Mouse (Mus musculus) erythroblast, adult 5-6 weeks (primary cell): ENCODE data around the gene Dpf1. TPM values are rescaled to one million over a fixed set of nuclear protein-coding genes. Genes with fewer than 3 reads are reported as not detected.

Experiments used
- total RNA-seq, 2 experiments: library from RNA; stranded (forward) in 1 of 2; stranded (reverse) in 1 of 2; fragments of 150-400 nt in 1 of 2; fragments of 200-764, 138-1000 nt in 1 of 2; gene quantifications; 2 replicates each; pipeline versions ENCODE4 v1.2.3 to v1.2.4; 2015 to 2017; ENCODE audit warnings: low replicate concordance in 2 of 2

The Dpf1 gene
- total RNA-seq, 2 experiments from 2014 or later = not detected

Other genes with a start within 250 kb of the Dpf1 start
- gene Ryr1, start 178.8 kb upstream of the Dpf1 start, total RNA-seq (2015; ENCODE audit: low replicate concordance) = 0.21 TPM in 1 of 2 replicates, not detected in the other
- gene Ryr1, start 178.8 kb upstream of the Dpf1 start, total RNA-seq (2017; ENCODE audit: low replicate concordance) = under 0.01 TPM in 1 of 2 replicates, not detected in the other
- 3.5 and 23.4 TPM in 2 replicates for gene Rasgrp4, start 169.1 kb upstream of the Dpf1 start, total RNA-seq (2015; ENCODE audit: low replicate concordance)
- gene Rasgrp4, start 169.1 kb upstream of the Dpf1 start, total RNA-seq (2017; ENCODE audit: low replicate concordance) = 4.7 and 5.5 TPM in 2 replicates
- 2.1 and 4.6 TPM in 2 replicates for gene Fam98c, start 147.7 kb upstream of the Dpf1 start, total RNA-seq (2015; ENCODE audit: low replicate concordance)
- gene Fam98c, start 147.7 kb upstream of the Dpf1 start, total RNA-seq (2017; ENCODE audit: low replicate concordance) = 1.5 and 2.7 TPM in 2 replicates
- gene Ggn, start 133.7 kb upstream of the Dpf1 start, total RNA-seq (2015; ENCODE audit: low replicate concordance) = not detected in 2 replicates
- not detected in 2 replicates for gene Ggn, start 133.7 kb upstream of the Dpf1 start, total RNA-seq (2017; ENCODE audit: low replicate concordance)
- gene Spred3, start 133.5 kb upstream of the Dpf1 start, total RNA-seq (2015; ENCODE audit: low replicate concordance) = 0.77 and 0.84 TPM in 2 replicates
- gene Spred3, start 133.5 kb upstream of the Dpf1 start, total RNA-seq (2017; ENCODE audit: low replicate concordance) = 0.84 and 0.85 TPM in 2 replicates
- 37.1 and 71.3 TPM in 2 replicates for gene Psmd8, start 123.2 kb upstream of the Dpf1 start, total RNA-seq (2015; ENCODE audit: low replicate concordance)
- 50.2 and 52.3 TPM in 2 replicates for gene Psmd8, start 123.2 kb upstream of the Dpf1 start, total RNA-seq (2017; ENCODE audit: low replicate concordance)
- gene Catsperg1, start 89.9 kb upstream of the Dpf1 start, total RNA-seq (2015; ENCODE audit: low replicate concordance) = not detected in 2 replicates
- gene Catsperg1, start 89.9 kb upstream of the Dpf1 start, total RNA-seq (2017; ENCODE audit: low replicate concordance) = 0.70 TPM in 1 of 2 replicates, not detected in the other
- gene Kcnk6, start 71.4 kb upstream of the Dpf1 start, total RNA-seq (2015; ENCODE audit: low replicate concordance) = 0.38 and 1.7 TPM in 2 replicates
- gene Kcnk6, start 71.4 kb upstream of the Dpf1 start, total RNA-seq (2017; ENCODE audit: low replicate concordance) = 2.9 and 4.2 TPM in 2 replicates
- gene Yif1b, start 65.6 kb upstream of the Dpf1 start, total RNA-seq (2015; ENCODE audit: low replicate concordance) = 8.5 and 11.5 TPM in 2 replicates
- 7.0 and 7.2 TPM in 2 replicates for gene Yif1b, start 65.6 kb upstream of the Dpf1 start, total RNA-seq (2017; ENCODE audit: low replicate concordance)
- not detected in 2 replicates for gene 2200002D01Rik, start 55.5 kb upstream of the Dpf1 start, total RNA-seq (2015; ENCODE audit: low replicate concordance)
- gene 2200002D01Rik, start 55.5 kb upstream of the Dpf1 start, total RNA-seq (2017; ENCODE audit: low replicate concordance) = 2.5 TPM in 1 of 2 replicates, not detected in the other
- 15.5 and 18.8 TPM in 2 replicates for gene Spint2, start 22.0 kb upstream of the Dpf1 start, total RNA-seq (2015; ENCODE audit: low replicate concordance)
- gene Spint2, start 22.0 kb upstream of the Dpf1 start, total RNA-seq (2017; ENCODE audit: low replicate concordance) = 6.8 and 7.6 TPM in 2 replicates
- not detected in 2 replicates for gene Ppp1r14a, start 14.6 kb upstream of the Dpf1 start, total RNA-seq (2015; ENCODE audit: low replicate concordance)
- gene Ppp1r14a, start 14.6 kb upstream of the Dpf1 start, total RNA-seq (2017; ENCODE audit: low replicate concordance) = not detected in 2 replicates
- 2.9 and 5.4 TPM in 2 replicates for gene Sipa1l3, start 214.7 kb downstream of the Dpf1 start, total RNA-seq (2015; ENCODE audit: low replicate concordance)
- 1.1 and 5.2 TPM in 2 replicates for gene Sipa1l3, start 214.7 kb downstream of the Dpf1 start, total RNA-seq (2017; ENCODE audit: low replicate concordance)